Mouse (Mus musculus): Measurements from ENCODE around the gene Smad9. TPM values are rescaled to one million over a fixed set of nuclear protein-coding genes. Genes with fewer than 3 reads are reported as not detected.
A peak's percentile ranks its signal among the peaks of the same experiment; 100 is the strongest.

Smad9 gene
- total and polyA plus RNA-seq, 3 experiments: 0.05 TPM; not detected in 2

- no peaks in the 10 kb centered on the region for H3K4me1 ChIP-seq (ENCODE audit: insufficient read depth, low read depth, low read length)
- ATAC-seq (ENCODE audit: extremely low read depth, insufficient number of reproducible peaks, low FRiP score, poor library complexity, severe bottlenecking): no peak
- TF ChIP-seq TAL1 (conservative IDR thresholded peaks at IDR 0.05; ENCODE audit: low read depth, low read length) (no peak), GATA2 (IDR thresholded peaks at IDR 0.05; ENCODE audit: borderline replicate concordance, low read depth, low read length) (no peak), POLR2AphosphoS5 (IDR thresholded peaks at IDR 0.05; ENCODE audit: insufficient replicate concordance, low read depth, low read length) (no peak), CTCF (IDR thresholded peaks at IDR 0.05; ENCODE audit: low read depth, low read length) (no peak; the same call in 1 of the 2 replicates), GATA1 (IDR thresholded peaks at IDR 0.05; ENCODE audit: borderline replicate concordance, low read length) (no peak)
- H3K36me3 ChIP-seq (replicated peaks): no peaks in the 10 kb centered on the region
- no peak for DNase-seq (ENCODE audit: low spot score)
- H3K4me3 ChIP-seq (ENCODE audit: low read depth, low read length): no peak overlapping the region
- peaks cover 10% of the 10 kb centered on the region for H3K9me3 ChIP-seq (replicated peaks)
- peaks cover 2% of the 10 kb centered on the region; the same call in 1 of the 2 replicates for H3K27me3 ChIP-seq (ENCODE audit: insufficient read depth, low read length)
These were observed 40.0 kb downstream of the Smad9 start for GRCm38 (mm10) chr3:54795379-54795778.

- Histone ChIP-seq H3K27me3 (ENCODE audit: insufficient read depth, low read length) (peaks cover 2% of the 10 kb centered on the region; the same call in 1 of the 2 replicates), H3K9me3 (replicated peaks) (peaks cover 10% of the 10 kb centered on the region), H3K36me3 (replicated peaks) (no peaks in the 10 kb centered on the region), H3K4me3 (ENCODE audit: low read depth, low read length) (no peak overlapping the region), H3K4me1 (ENCODE audit: insufficient read depth, low read depth, low read length) (no peaks in the 10 kb centered on the region)
- DNase-seq (ENCODE audit: low spot score): no peak
- no peak for TF ChIP-seq GATA2 (IDR thresholded peaks at IDR 0.05; ENCODE audit: borderline replicate concordance, low read depth, low read length)
- TF ChIP-seq TAL1 (conservative IDR thresholded peaks at IDR 0.05; ENCODE audit: low read depth, low read length): no peak
- no peak for TF ChIP-seq GATA1 (IDR thresholded peaks at IDR 0.05; ENCODE audit: borderline replicate concordance, low read length)
- TF ChIP-seq POLR2AphosphoS5 (IDR thresholded peaks at IDR 0.05; ENCODE audit: insufficient replicate concordance, low read depth, low read length): no peak
- no peak for TF ChIP-seq CTCF (IDR thresholded peaks at IDR 0.05; ENCODE audit: low read depth, low read length)
- ATAC-seq (ENCODE audit: extremely low read depth, insufficient number of reproducible peaks, low FRiP score, poor library complexity, severe bottlenecking): no peak
These were observed 40.4 kb downstream of the Smad9 start for GRCm38 (mm10) chr3:54795806-54796205.

GRCm38 (mm10) chr3:54797211-54797610 is 41.8 kb downstream of the Smad9 start:
- Histone ChIP-seq H3K9me3 (replicated peaks) (peaks cover 10% of the 10 kb centered on the region), H3K36me3 (replicated peaks) (no peaks in the 10 kb centered on the region), H3K4me1 (ENCODE audit: insufficient read depth, low read depth, low read length) (no peaks in the 10 kb centered on the region), H3K4me3 (ENCODE audit: low read depth, low read length) (no peak overlapping the region), H3K27me3 (ENCODE audit: insufficient read depth, low read length) (no peaks in the 10 kb centered on the region; the same call in 1 of the 2 replicates)
- no peak for DNase-seq (ENCODE audit: low spot score)
- TF ChIP-seq CTCF (IDR thresholded peaks at IDR 0.05; ENCODE audit: low read depth, low read length): no peak
- TF ChIP-seq GATA2 (IDR thresholded peaks at IDR 0.05; ENCODE audit: borderline replicate concordance, low read depth, low read length): no peak
- TF ChIP-seq GATA1 (IDR thresholded peaks at IDR 0.05; ENCODE audit: borderline replicate concordance, low read length): no peak
- TF ChIP-seq POLR2AphosphoS5 (IDR thresholded peaks at IDR 0.05; ENCODE audit: insufficient replicate concordance, low read depth, low read length): no peak
- TF ChIP-seq TAL1 (conservative IDR thresholded peaks at IDR 0.05; ENCODE audit: low read depth, low read length): no peak
- ATAC-seq (ENCODE audit: extremely low read depth, insufficient number of reproducible peaks, low FRiP score, poor library complexity, severe bottlenecking): no peak

- Histone ChIP-seq H3K4me3 (ENCODE audit: low read depth, low read length) (no peak overlapping the region), H3K36me3 (replicated peaks) (peaks cover 30% of the 10 kb centered on the region), H3K9me3 (replicated peaks) (no peaks in the 10 kb centered on the region), H3K27me3 (ENCODE audit: insufficient read depth, low read length) (no peaks in the 10 kb centered on the region), H3K4me1 (ENCODE audit: insufficient read depth, low read depth, low read length) (peaks cover 18% of the 10 kb centered on the region)
- no peak for ATAC-seq (ENCODE audit: extremely low read depth, insufficient number of reproducible peaks, low FRiP score, poor library complexity, severe bottlenecking)
- TF ChIP-seq POLR2AphosphoS5 (IDR thresholded peaks at IDR 0.05; ENCODE audit: insufficient replicate concordance, low read depth, low read length) (no peak), CTCF (IDR thresholded peaks at IDR 0.05; ENCODE audit: low read depth, low read length) (no peak), GATA1 (IDR thresholded peaks at IDR 0.05; ENCODE audit: borderline replicate concordance, low read length) (no peak), GATA2 (IDR thresholded peaks at IDR 0.05; ENCODE audit: borderline replicate concordance, low read depth, low read length) (no peak), TAL1 (conservative IDR thresholded peaks at IDR 0.05; ENCODE audit: low read depth, low read length) (no peak)
- no peak for DNase-seq (ENCODE audit: low spot score)
These were observed 48.3 kb downstream of the Smad9 start for GRCm38 (mm10) chr3:54803713-54804112.

- H3K27me3 ChIP-seq (ENCODE audit: insufficient read depth, low read length): no peaks in the 10 kb centered on the region
- H3K4me3 ChIP-seq (ENCODE audit: low read depth, low read length): peak overlapping the region; percentile 97
- peaks cover 23% of the 10 kb centered on the region for H3K4me1 ChIP-seq (ENCODE audit: insufficient read depth, low read depth, low read length)
- ATAC-seq (ENCODE audit: extremely low read depth, insufficient number of reproducible peaks, low FRiP score, poor library complexity, severe bottlenecking) (no peak), DNase-seq (ENCODE audit: low spot score) (peak; percentile 80)
- TF ChIP-seq TAL1 (conservative IDR thresholded peaks at IDR 0.05; ENCODE audit: low read depth, low read length) (no peak), POLR2AphosphoS5 (IDR thresholded peaks at IDR 0.05; ENCODE audit: insufficient replicate concordance, low read depth, low read length) (no peak), CTCF (IDR thresholded peaks at IDR 0.05; ENCODE audit: low read depth, low read length) (no peak), GATA1 (IDR thresholded peaks at IDR 0.05; ENCODE audit: borderline replicate concordance, low read length) (no peak), GATA2 (IDR thresholded peaks at IDR 0.05; ENCODE audit: borderline replicate concordance, low read depth, low read length) (no peak)
- peaks cover 30% of the 10 kb centered on the region for H3K36me3 ChIP-seq (replicated peaks)
- H3K9me3 ChIP-seq (replicated peaks): no peaks in the 10 kb centered on the region
These were observed 51.8 kb downstream of the Smad9 start for GRCm38 (mm10) chr3:54807061-54807661.

- Histone ChIP-seq H3K9me3 (replicated peaks) (no peaks in the 10 kb centered on the region), H3K36me3 (replicated peaks) (peaks cover 28% of the 10 kb centered on the region), H3K4me3 (ENCODE audit: low read depth, low read length) (peak within 1 kb of the TSS; percentile 97), H3K27me3 (ENCODE audit: insufficient read depth, low read length) (no peaks in the 10 kb centered on the region), H3K4me1 (ENCODE audit: insufficient read depth, low read depth, low read length) (peaks cover 23% of the 10 kb centered on the region)
- ATAC-seq (ENCODE audit: extremely low read depth, insufficient number of reproducible peaks, low FRiP score, poor library complexity, severe bottlenecking): peak; percentile 66
- TF ChIP-seq TAL1 (conservative IDR thresholded peaks at IDR 0.05; ENCODE audit: low read depth, low read length) (no peak), POLR2AphosphoS5 (IDR thresholded peaks at IDR 0.05; ENCODE audit: insufficient replicate concordance, low read depth, low read length) (no peak), GATA2 (IDR thresholded peaks at IDR 0.05; ENCODE audit: borderline replicate concordance, low read depth, low read length) (no peak), CTCF (IDR thresholded peaks at IDR 0.05; ENCODE audit: low read depth, low read length) (no peak), GATA1 (IDR thresholded peaks at IDR 0.05; ENCODE audit: borderline replicate concordance, low read length) (no peak)
- DNase-seq (ENCODE audit: low spot score): peak; percentile 92
These were observed 52.4 kb downstream of the Smad9 start, which contains the start of gene Rfxap for GRCm38 (mm10) chr3:54807666-54808217. Gene Rfxap (minus strand): TSS chr3:54807791.
